8 mouse cellular contexts compared by ENCODE assay signal in genomic region chrX:101254740-101255139, GRCm38 (mm10). TPM values are rescaled to one million over a fixed set of nuclear protein-coding genes. Genes with fewer than 3 reads are reported as not detected.
DNase-seq lines count a peak whose midpoint lies in the region; ATAC-seq and TF ChIP-seq lines count a peak whose summit lies in the region.

No protein-coding gene starts in this region.

- H3K9ac ChIP-seq in embryonic facial prominence, embryonic 13.5 days: peak overlapping the region; percentile 76

- H3K4me3 ChIP-seq in C2C12 (ENCODE audit: insufficient read depth, poor library complexity, severe bottlenecking): peak overlapping the region; percentile 32
- H3K4me3 ChIP-seq in embryonic facial prominence, embryonic 13.5 days: peak overlapping the region; percentile 58
- H3K4me3 ChIP-seq in midbrain, embryonic 10.5 days: peak overlapping the region; percentile 64

- no peaks in the 10 kb centered on the region for H3K79me3 ChIP-seq in C2C12 (ENCODE audit: low read depth)

- no peak for TF ChIP-seq CTCF in C2C12 (IDR thresholded peaks at IDR 0.05; ENCODE audit: control insufficient read depth, insufficient read depth, insufficient read length)

- peak; percentile 12 to 21 for DNase-seq in cerebellum, postnatal 10 days
- no peak for DNase-seq in cerebellum, adult 9-11 months
- DNase-seq in midbrain, embryonic 10.5 days (ENCODE audit: low spot score): peak; percentile 32
- no peak for DNase-seq in right cerebral cortex, postnatal 25 days
- no peak for DNase-seq in MN1 (ENCODE audit: low spot score)

- peak overlapping the region; percentile 72 for H3K27ac ChIP-seq in embryonic facial prominence, embryonic 13.5 days
- H3K27ac ChIP-seq in midbrain, embryonic 10.5 days (replicated peaks): peak overlapping the region; percentile 82

- H3K9me3 ChIP-seq in embryonic facial prominence, embryonic 13.5 days: no peaks in the 10 kb centered on the region
- no peaks in the 10 kb centered on the region for H3K9me3 ChIP-seq in midbrain, embryonic 10.5 days (replicated peaks)

- H3K4me2 ChIP-seq in embryonic facial prominence, embryonic 13.5 days: peak overlapping the region; percentile 65

- no peaks in the 10 kb centered on the region for H3K79me2 ChIP-seq in C2C12 (ENCODE audit: control insufficient read depth, insufficient read depth)

- H3K27me3 ChIP-seq in C2C12 (ENCODE audit: control insufficient read depth, insufficient read depth, insufficient read length): no peaks in the 10 kb centered on the region
- peaks cover 4% of the 10 kb centered on the region; the same call in 1 of the 2 replicates for H3K27me3 ChIP-seq in embryonic facial prominence, embryonic 13.5 days
- H3K27me3 ChIP-seq in midbrain, embryonic 10.5 days (ENCODE audit: low read depth, poor library complexity, severe bottlenecking): peaks cover 36% of the 10 kb centered on the region

- peak; percentile 28; the same call in 1 of the 2 replicates for ATAC-seq in embryonic facial prominence, embryonic 13.5 days (ENCODE audit: insufficient number of reproducible peaks, insufficient read depth, low FRiP score, low TSS enrichment, low read depth)
- ATAC-seq in inflammation-experienced regulatory T-cells, adult 6 months: peak; percentile 16

- H3K4me1 ChIP-seq in embryonic facial prominence, embryonic 13.5 days: peaks cover 6% of the 10 kb centered on the region
- peaks cover 11% of the 10 kb centered on the region for H3K4me1 ChIP-seq in midbrain, embryonic 10.5 days

- WGBS in embryonic facial prominence, embryonic 13.5 days: 20% methylated on average over 26 of the region's 26 CpGs
- WGBS in midbrain, embryonic 10.5 days: 19% methylated on average over 26 of the region's 26 CpGs

- H3K36me3 ChIP-seq in C2C12 (ENCODE audit: control insufficient read depth, insufficient read depth): no peaks in the 10 kb centered on the region
- H3K36me3 ChIP-seq in embryonic facial prominence, embryonic 13.5 days: 0 out of 2 replicates have a peak, but pooled peaks cover 7% of the 10 kb centered on the region
- peaks cover 9% of the 10 kb centered on the region for H3K36me3 ChIP-seq in midbrain, embryonic 10.5 days

- H3ac ChIP-seq in C2C12 (ENCODE audit: control insufficient read depth, insufficient read length, low read depth): peak overlapping the region; percentile 76

TF ChIP-seq in C2C12, 6 proteins besides CTCF, POLR2A, EP300 and RAD21:
- TF ChIP-seq MYOD1 (IDR thresholded peaks at IDR 0.05; ENCODE audit: control insufficient read depth, insufficient read length, low read depth) (no peak), MYOG (IDR thresholded peaks at IDR 0.05; ENCODE audit: control insufficient read depth, extremely low read depth, insufficient read length) (no peak), FOSL1 (IDR thresholded peaks at IDR 0.05; ENCODE audit: insufficient read depth, low read length, poor library complexity, severe bottlenecking) (no peak), CEBPB (IDR thresholded peaks at IDR 0.05; ENCODE audit: low read depth) (no peak), MAX (IDR thresholded peaks at IDR 0.05) (no peak), USF1 (IDR thresholded peaks at IDR 0.05; ENCODE audit: low read depth) (no peak)

RNA-seq across cellular contexts. Expression of gene Foxo4, which starts 0.4 kb away (rescaled TPM):
- polyA plus RNA-seq in C2C12 (2012; fragmentation: generic; extraction: Trizol): 8.6 TPM
- 2.9 and 3.4 TPM in 2 replicates for polyA plus RNA-seq in embryonic facial prominence, embryonic 13.5 days (2015; fragmentation: Nextera tagmentation; extraction: Ambion mirVana)
- 1 to 10 TPM; 3.6 to 4.7 (median 4.7) TPM for polyA plus RNA-seq in inflammation-experienced regulatory T-cells, adult 6 months (2017; shearing (Covaris generic))
- polyA plus RNA-seq in midbrain, embryonic 10.5 days (2016; fragmentation: Nextera tagmentation; extraction: Ambion mirVana): 1.1 and 1.7 TPM in 2 replicates

RNA-seq across cellular contexts. Expression of gene Gm614, which starts 9.1 kb away (rescaled TPM):
- polyA plus RNA-seq in C2C12 (2012; fragmentation: generic; extraction: Trizol): not detected
- not detected in 2 replicates for polyA plus RNA-seq in embryonic facial prominence, embryonic 13.5 days (2015; fragmentation: Nextera tagmentation; extraction: Ambion mirVana)
- 1 to 10 TPM in 2 of 3 experiments, not detected in 1; 2.1 to 2.6 TPM for polyA plus RNA-seq in inflammation-experienced regulatory T-cells, adult 6 months (2017; shearing (Covaris generic))
- not detected in 2 replicates for polyA plus RNA-seq in midbrain, embryonic 10.5 days (2016; fragmentation: Nextera tagmentation; extraction: Ambion mirVana)

RNA-seq across cellular contexts. Expression of gene Il2rg, which starts 13.3 kb away (rescaled TPM):
- polyA plus RNA-seq in C2C12 (2012; fragmentation: generic; extraction: Trizol): 1.7 TPM
- polyA plus RNA-seq in embryonic facial prominence, embryonic 13.5 days (2015; fragmentation: Nextera tagmentation; extraction: Ambion mirVana): 6.7 and 7.6 TPM in 2 replicates
- 1,000 to 10,000 TPM; 1,580 to 1,755 (median 1,720) TPM for polyA plus RNA-seq in inflammation-experienced regulatory T-cells, adult 6 months (2017; shearing (Covaris generic))
- polyA plus RNA-seq in midbrain, embryonic 10.5 days (2016; fragmentation: Nextera tagmentation; extraction: Ambion mirVana): 3.0 and 4.1 TPM in 2 replicates

RNA-seq across cellular contexts. Expression of gene Gm20489, which starts 14.1 kb away (rescaled TPM):
- polyA plus RNA-seq in C2C12 (2012; fragmentation: generic; extraction: Trizol): not detected
- polyA plus RNA-seq in embryonic facial prominence, embryonic 13.5 days (2015; fragmentation: Nextera tagmentation; extraction: Ambion mirVana): not detected in 2 replicates
- 1 to 10 TPM in 1 of 3 experiments, not detected in 2; 1.3 TPM for polyA plus RNA-seq in inflammation-experienced regulatory T-cells, adult 6 months (2017; shearing (Covaris generic))
- not detected in 2 replicates for polyA plus RNA-seq in midbrain, embryonic 10.5 days (2016; fragmentation: Nextera tagmentation; extraction: Ambion mirVana)

RNA-seq across cellular contexts. Expression of gene Med12, which starts 19.1 kb away (rescaled TPM):
- polyA plus RNA-seq in C2C12 (2012; fragmentation: generic; extraction: Trizol): 22.7 TPM
- polyA plus RNA-seq in embryonic facial prominence, embryonic 13.5 days (2015; fragmentation: Nextera tagmentation; extraction: Ambion mirVana): 33.2 and 39.2 TPM in 2 replicates
- polyA plus RNA-seq in inflammation-experienced regulatory T-cells, adult 6 months (2017; shearing (Covaris generic)): 10 to 100 TPM; 55.5 to 98.4 (median 75.3) TPM
- 30.8 and 39.4 TPM in 2 replicates for polyA plus RNA-seq in midbrain, embryonic 10.5 days (2016; fragmentation: Nextera tagmentation; extraction: Ambion mirVana)

Comparison
In these comparisons a context has a peak if more than half of its experiments do, and no peak if none do; other contexts are left out.
1. DNase-seq: peak in cerebellum, postnatal 10 days (2 of 2) and midbrain, embryonic 10.5 days (single experiment); none in cerebellum, adult 9-11 months (single experiment), right cerebral cortex, postnatal 25 days (single experiment) and MN1 (single experiment).
2. RNA of gene Il2rg, which starts 13.3 kb away (polyA plus RNA-seq): 1,580 to 1,755 TPM in inflammation-experienced regulatory T-cells, adult 6 months; 6.7 to 7.6 TPM in embryonic facial prominence, embryonic 13.5 days, 3.0 to 4.1 TPM in midbrain, embryonic 10.5 days and 1.7 TPM in C2C12 (single experiment); every median in the first group is over 100 times any median in the second.
3. Peak in every context shown above with its lines, with median percentiles within 50 percentile points of each other: H3K4me3 ChIP-seq.